Mouse (Mus musculus) olfactory bulb, adult 2 months (tissue): ENCODE data around the gene Rbm19.

ENCODE experiments used
- CTCF ChIP-seq: fragments of 200-500 bp; IDR thresholded peaks from 2 replicates; pipeline ENCODE4 v1.5.1; 2012; ENCODE audit warnings: low read depth, mild to moderate bottlenecking, low read length, moderate library complexity; ENCODE audit not compliant: insufficient read depth
- POLR2A ChIP-seq: fragments of 200-500 bp; IDR thresholded peaks from 2 replicates; pipeline ENCODE4 v1.6.1; 2012; ENCODE audit warnings: mild to moderate bottlenecking, low read depth, low read length, moderate library complexity; ENCODE audit not compliant: insufficient read depth

- TF ChIP-seq CTCF (no peak), POLR2A (no peak)
Measured at GRCm38 (mm10) chr5:120181384-120181783, 65.1 kb downstream of the Rbm19 start.
